Mouse (Mus musculus) forelimb bud, embryonic 11.5 days (tissue): ENCODE results near the gene Bmp7.

Source experiments
- DNase-seq: peaks from one replicate; pipeline ENCODE4 v3.0.0-alpha.2; 2012; ENCODE audit warnings: low read depth, low spot score

The Bmp7 gene

DNA sequence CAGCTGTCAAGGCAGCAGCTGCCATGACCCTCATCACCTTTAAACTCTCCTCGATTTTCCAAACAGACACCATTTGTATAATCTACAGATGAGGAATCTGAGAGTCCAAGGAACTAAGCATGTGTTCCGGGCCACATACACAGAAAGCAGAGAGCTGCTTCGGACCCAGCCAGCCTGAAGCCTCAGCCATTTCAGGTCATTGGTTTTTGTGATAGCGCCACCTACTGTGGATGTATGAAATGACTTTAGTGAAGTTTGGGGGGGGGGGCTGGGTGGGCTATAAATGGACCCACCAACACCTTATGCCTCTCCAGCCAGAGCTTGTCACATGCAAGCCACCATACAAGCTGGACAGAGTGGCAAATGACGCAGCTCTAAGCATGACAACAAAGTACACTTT lies 8.9 kb upstream of the Bmp7 start:
- DNase-seq = no peak

DNA sequence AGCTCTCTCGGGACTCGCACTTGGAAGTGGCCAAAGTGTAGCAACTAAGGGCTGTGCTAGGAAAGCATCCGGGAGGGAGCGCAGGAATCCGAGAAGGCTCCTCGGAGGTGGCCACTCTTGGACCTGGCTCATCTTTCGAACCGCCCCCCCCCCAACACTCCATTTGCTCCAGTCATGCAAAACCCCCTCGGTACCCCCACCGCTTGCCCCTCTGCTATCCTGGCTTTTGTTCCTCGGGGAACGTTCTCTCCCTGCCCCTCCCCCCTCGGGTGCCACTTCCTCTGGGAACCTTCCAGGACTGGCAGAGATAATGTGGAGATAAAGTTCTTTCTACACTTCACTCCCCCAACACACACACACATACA lies 660 bp upstream of the Bmp7 start:
- DNase-seq = no peak

GRCm38 (mm10) chr2:172939639-172940002 lies 500 bp downstream of the Bmp7 start:
- no peak for DNase-seq

DNA sequence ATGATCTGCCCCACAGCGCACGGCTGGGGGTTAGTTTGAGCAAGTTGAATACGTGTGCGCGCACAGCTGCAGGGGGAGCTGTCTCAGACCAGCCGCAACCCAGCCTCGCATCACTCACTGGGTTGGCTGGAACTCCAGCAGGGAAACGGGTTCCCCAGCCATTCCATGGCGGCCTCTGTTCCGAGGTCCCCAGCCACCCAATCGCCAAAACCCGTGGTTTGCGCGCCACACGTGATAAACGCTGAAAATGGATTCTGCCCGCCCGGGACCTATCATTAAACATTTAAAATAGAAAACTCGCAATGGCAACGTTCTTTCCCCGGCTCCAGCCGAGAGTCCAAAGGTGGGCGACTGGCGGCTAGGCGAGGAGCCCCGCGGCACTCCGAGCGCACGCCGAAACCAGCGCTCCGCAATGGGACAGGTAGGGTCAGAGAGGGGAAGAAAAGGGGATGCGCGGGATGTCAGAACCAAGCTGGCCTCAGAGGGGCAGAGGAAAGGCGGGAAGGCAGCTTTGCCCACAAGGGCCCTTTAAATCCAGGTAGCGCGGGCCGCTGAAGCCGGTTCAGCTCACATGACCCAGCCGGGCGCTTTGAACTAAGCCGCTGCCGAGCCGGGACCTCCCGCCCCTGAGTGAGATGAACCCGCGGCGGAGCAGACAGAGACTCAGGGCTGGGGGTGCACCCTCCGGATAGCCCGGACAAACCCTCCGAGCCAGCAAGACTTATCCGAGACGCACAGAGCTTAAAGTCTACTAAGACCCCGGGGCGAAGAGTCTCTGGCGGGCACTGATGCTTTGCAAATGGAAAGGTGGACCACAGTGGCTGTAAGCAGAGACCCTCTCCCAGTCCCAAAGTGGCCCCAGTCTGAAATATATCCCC lies 1.1 kb downstream of the Bmp7 start:
- no peak for DNase-seq

GRCm38 (mm10) chr2:172937326-172938190 lies 2.6 kb downstream of the Bmp7 start:
- DNase-seq = no peak

DNA sequence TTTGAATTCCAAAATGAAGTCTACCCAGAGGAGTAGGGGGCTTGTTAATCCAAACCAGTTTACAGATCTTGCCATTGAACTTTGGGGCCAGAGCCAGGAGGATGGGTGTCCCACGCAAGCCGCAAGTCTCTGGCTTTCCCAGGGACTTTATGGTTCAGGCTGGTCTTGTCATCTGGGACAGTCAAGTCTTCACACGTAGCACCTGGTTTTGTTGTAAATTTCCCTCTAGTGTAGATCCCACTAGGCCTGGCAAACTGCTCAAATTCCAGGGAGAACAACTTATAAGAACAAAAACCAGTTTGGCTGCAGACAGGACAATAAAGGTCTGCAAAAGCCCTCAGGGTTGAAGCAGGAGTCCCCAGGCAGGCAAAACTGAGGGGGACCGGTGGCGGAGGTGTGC lies 3.3 kb downstream of the Bmp7 start:
- DNase-seq = no peak

- DNase-seq = no peak
Observed at GRCm38 (mm10) chr2:172935776-172936562, 4.2 kb downstream of the Bmp7 start.

GRCm38 (mm10) chr2:172934891-172935740 lies 5.0 kb downstream of the Bmp7 start:
- no peak for DNase-seq

DNA sequence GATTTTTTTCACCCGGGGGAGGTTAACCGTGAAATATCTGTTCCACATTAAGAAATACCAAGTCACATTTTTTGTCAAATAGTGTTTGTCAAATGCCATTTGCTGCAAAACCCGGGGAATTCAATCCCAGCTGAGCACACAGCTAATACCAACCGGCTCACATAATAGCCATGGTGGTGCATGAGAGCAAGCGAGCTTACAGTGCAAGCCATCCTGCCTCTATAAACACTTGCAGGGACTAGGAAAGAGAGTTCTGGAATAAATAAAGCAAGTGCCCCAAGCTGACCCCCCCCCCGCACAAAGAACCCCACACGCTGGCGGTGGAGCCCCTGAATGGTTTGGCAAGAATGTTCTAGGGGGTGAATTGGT lies 5.7 kb downstream of the Bmp7 start:
- DNase-seq = no peak

DNA sequence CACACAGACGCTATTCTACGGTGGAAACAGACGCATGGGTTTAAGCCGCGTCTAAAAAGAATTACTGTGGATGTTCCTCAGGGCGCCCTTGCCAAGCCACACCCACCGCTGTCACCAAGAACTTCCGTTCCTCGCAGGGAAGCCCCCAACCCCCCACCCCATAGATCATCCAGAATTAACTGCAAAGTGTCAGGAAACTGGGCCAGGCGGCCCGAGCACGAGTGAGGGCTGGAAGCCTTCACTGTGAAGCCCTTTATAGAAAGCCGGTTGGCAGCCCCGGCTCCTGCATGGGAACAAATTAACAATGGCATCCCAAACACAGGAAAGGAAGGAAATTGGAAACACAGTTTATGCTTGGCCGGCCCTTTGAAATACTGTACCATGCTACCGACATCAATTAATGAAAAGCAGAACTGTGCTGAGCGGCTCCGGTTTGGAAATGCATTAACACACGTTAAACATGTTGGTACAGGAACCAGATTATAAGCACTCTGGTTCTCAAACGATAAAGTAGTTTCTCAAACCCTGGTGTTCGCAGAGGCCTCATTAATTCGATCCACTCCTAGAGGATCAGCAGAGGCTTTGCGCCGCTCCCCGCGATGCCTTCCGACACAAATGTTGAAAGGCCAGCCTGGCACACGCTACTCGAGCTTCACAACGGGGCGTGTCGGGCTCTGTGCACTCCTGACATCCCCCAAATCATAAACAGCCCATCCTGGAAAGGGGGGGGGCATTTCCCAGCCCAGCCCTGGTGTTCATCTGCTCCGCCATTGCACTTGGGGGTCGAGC lies 6.3 kb downstream of the Bmp7 start:
- DNase-seq = peak; percentile 89

- DNase-seq = no peak
Observed at GRCm38 (mm10) chr2:172931137-172931898, 8.8 kb downstream of the Bmp7 start.

- DNase-seq = no peak
Observed at GRCm38 (mm10) chr2:172929905-172930436, 10.2 kb downstream of the Bmp7 start.

DNA sequence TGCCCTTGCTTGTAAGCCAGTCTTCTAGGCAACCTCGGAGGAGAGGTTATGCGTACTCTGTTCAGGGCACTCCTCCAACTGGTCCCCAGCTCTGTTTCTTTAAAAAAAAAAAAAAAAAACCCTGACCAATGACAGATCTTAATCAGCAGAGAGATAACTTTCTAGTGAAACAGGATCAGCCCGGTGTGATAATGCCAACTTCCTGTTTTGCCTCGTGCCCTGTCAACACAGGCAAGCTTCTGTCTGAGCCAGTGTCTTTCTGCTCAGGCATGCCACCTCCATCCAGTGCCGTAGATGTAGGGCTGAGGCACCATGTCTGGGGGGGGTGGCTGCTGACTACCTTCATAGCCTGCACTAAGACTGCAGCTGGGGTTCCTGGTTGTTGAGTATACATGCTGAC lies 12.5 kb downstream of the Bmp7 start:
- DNase-seq = no peak

- DNase-seq = no peak
Observed at GRCm38 (mm10) chr2:172926311-172926710, 13.8 kb downstream of the Bmp7 start.

- peak; percentile 93 for DNase-seq
Observed at GRCm38 (mm10) chr2:172924961-172925360, 15.2 kb downstream of the Bmp7 start.

- no peak for DNase-seq
Observed at GRCm38 (mm10) chr2:172923198-172923597, 16.9 kb downstream of the Bmp7 start.

GRCm38 (mm10) chr2:172922597-172922996 lies 17.5 kb downstream of the Bmp7 start:
- DNase-seq = no peak

- no peak for DNase-seq
Observed at GRCm38 (mm10) chr2:172914018-172914417, 26.1 kb downstream of the Bmp7 start.

DNA sequence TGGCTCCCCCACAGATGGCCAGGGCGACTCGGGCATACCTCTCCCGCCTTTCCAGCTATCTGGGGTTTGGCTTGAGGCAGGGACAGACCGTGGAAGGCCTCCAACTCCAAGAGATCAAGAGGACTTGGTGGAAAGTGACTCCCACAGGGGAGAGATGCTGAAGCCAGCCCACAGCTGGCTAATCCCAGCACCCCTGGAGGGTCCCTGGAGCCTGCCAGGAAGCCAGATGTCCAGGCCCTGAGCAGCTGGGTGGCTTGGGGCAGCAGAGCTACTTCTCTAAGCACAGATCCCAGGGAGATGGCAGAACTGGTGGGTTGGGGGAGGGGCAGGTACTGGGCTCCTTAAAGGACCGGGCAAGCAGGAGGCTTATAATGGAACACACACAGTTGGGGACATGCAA lies 28.4 kb downstream of the Bmp7 start:
- DNase-seq = no peak
